Mouse (Mus musculus) left cerebral cortex, adult 2 months (tissue): ENCODE measurements around the gene Gm47791. TPM values are rescaled to one million over a fixed set of nuclear protein-coding genes. Genes with fewer than 3 reads are reported as not detected.

Experiments
- DNase-seq, 2 experiments: peaks; one replicate each; pipeline ENCODE4 v3.0.0; 2021 to 2022; ENCODE audit warnings: low spot score in 2 of 2, mixed read lengths in 1 of 2; ENCODE audit errors: extremely low spot score in 1 of 2
- H3K27ac ChIP-seq: fragments of 200-600 bp; 2 replicates; pipeline ENCODE4 v1.8.1; 2022
- H3K4me3 ChIP-seq: fragments of 200-600 bp; 2 replicates; pipeline ENCODE4 v1.8.1; 2022
- CTCF ChIP-seq: fragments of 200-600 bp; IDR thresholded peaks from 2 replicates; pipeline ENCODE4 v1.8.1; 2022; ENCODE audit warnings: antibody characterized with exemption, mild to moderate bottlenecking, moderate library complexity
- intact Hi-C: fragments of 180-260 bp; cut with DNase I; formaldehyde crosslinking; loops from one replicate; pipeline ENCODE4 v1.15.1; 2025
- total RNA-seq, 2 experiments: library from RNA; stranded (reverse); gene quantifications; 2 replicates each; pipeline ENCODE4 v1.2.3; 2021

Gene Gm47791
- total RNA-seq, 2 experiments from 2014 or later: not detected

DNA sequence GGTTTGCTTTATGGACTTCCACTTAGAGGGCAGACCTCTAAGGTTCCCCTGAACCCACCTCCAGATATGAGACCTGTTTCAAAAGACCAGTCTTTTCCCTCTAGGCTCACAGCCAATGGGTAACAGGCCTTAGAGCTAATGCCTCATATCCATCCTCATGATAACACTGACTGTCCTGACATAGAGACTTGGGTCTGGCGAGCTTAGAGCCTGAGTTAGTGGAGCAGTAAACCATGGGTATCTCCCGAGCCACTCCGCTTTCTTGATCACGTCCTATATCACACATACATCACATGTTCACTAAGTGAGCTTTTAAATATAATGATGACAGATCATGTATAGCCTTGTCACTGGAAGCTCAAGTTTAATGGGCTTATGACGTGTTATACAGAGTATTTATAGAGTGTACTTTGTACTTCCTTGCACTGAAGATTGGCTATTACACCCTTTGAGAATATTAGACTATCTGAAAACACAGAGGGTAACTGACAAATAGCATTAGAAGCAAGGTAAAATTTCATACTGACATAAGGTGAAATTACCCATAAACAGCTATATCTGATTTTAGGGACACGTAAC, 8.4 kb upstream of the Gm47791 start:
- no peak overlapping the region for H3K27ac ChIP-seq
- intact Hi-C loops: no loop called here
- no peak for TF ChIP-seq CTCF
- no peak overlapping the region for H3K4me3 ChIP-seq
- no peak for DNase-seq

DNA sequence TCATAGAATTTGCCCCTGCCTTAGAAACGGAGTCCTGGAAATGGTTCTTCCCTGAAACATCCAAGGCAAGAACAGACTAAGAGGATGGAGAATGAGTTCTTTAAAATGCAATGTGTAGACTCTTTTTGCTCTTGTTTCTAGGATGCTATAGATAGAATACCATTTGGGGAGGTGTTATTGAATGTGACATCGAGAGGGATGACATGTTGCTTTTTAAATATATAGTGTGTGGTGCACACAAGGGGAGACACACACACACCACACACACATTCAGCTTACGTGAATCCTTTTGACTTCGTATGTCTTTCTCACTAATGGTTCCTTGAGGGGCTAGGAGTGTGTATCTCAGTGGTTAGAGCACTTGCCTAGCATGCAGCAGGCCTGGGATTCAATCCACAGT, 4.2 kb upstream of the Gm47791 start:
- DNase-seq: no peak
- intact Hi-C loops: no loop called here
- H3K27ac ChIP-seq: no peak overlapping the region
- TF ChIP-seq CTCF: no peak
- no peak overlapping the region for H3K4me3 ChIP-seq

DNA sequence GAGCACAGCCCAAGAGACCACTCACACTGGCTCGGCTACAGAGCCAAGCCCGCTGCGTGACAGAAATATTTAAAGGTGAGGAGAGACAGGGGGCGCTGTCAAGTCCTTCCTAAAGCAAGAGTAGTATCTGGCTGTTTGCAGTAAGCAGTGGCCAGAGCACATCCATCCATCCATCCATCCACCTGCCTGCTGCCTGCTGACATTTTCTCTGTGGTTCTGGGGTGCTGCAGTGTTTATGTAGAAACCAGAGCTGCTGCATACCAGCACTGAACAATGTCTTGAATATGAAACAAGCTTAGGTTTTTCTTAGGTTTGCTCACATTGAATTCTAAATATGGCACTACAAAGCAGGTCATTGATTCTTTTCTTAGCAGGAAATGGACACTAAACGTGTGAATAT, 2.2 kb upstream of the Gm47791 start:
- peak; percentile 17 for TF ChIP-seq CTCF
- no peak for DNase-seq
- intact Hi-C loops: no loop called here
- Histone ChIP-seq H3K4me3 (no peak overlapping the region), H3K27ac (no peak overlapping the region)

DNA sequence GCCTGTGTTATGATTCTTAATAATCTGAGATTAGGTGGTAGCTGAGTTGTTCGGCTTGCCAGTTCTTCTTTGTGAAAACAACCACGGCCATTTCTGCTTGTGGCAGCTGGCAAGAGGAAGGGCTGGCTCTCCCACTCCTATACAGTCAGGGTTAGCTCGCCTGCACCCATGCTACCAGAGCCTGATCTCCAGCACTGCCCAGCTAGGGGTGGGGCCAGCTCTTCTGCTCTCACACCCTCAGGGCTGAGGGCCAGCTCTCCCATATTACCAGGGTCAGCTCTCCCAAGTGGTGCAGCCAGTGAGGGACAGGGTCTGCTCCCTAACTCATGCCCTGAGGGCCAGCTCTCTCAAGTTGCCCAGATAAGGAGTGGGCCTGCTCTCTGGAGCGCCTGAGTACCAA, 1.4 kb upstream of the Gm47791 start:
- no peak for DNase-seq
- intact Hi-C loops: no loop called here
- Histone ChIP-seq H3K27ac (no peak overlapping the region), H3K4me3 (no peak overlapping the region)
- TF ChIP-seq CTCF: no peak

DNA sequence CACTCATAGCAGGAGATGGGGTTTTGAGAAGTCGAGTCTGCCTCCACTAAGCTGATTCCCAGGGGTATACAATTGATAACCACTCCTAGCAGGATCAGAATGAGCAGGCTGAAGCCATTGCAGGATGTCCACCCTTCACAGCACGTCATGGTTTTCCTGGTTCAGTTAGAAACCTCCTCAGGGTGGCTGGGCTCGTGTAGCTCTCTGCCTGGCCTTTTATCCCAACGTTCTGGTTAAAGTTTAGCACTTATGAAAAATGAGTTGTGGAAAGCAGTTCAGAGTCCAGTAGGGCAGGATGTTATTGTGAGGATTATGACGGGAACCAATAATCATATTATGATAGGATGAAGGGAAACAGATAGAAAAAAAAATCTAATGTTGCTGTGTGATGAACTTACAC, 2.8 kb downstream of the Gm47791 start, which contains the start of gene Tm4sf20:
Gene Tm4sf20 (minus strand): TSS at position 193 of the 400 bp plus-strand sequence.
- Histone ChIP-seq H3K4me3 (no peak within 1 kb of the TSS), H3K27ac (no peak within 1 kb of the TSS)
- no peak for TF ChIP-seq CTCF
- no peak for DNase-seq
- intact Hi-C loops: no loop called here

DNA sequence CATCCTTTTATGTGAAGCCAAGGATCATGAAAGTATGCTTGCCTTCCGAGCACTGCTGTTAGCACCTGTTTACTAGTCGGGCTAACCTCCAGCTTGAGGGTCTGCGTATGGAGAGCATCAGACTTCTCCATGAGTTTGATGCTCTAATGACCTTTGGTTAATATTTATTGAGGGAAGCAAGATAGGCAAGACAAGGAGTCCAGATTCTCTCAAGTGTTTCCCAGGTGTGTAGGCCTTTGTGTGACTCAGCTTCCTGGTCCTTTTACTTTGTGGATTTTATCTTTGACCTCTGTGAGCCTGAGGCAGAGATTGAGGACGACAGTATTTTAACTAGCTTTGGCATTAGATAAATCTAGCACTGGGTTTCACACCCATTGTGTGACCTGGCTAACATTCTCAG, 4.4 kb downstream of the Gm47791 start:
- DNase-seq: no peak
- H3K4me3 ChIP-seq: no peak overlapping the region
- no peak overlapping the region for H3K27ac ChIP-seq
- intact Hi-C loops: no loop called here
- TF ChIP-seq CTCF: no peak

DNA sequence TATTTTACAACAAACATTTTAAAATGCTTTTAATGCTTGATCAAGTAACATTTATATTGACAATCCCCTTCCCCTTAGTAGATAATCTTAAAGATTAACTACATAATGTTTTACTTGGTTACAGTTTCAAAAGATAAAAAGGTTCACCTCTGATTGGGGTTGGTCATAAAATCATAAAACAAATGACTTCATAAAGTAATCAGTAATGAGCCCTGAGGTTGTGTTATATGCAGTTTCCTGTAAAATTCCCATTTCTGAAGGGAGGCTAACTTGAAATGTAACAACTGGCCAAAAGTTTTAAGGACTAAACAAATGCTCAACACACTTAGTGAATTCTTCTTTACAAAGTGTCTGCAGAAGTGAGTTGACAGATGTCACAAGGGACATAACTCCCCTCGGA, 4.8 kb downstream of the Gm47791 start:
- DNase-seq: no peak
- intact Hi-C loops: no loop called here
- no peak for TF ChIP-seq CTCF

DNA sequence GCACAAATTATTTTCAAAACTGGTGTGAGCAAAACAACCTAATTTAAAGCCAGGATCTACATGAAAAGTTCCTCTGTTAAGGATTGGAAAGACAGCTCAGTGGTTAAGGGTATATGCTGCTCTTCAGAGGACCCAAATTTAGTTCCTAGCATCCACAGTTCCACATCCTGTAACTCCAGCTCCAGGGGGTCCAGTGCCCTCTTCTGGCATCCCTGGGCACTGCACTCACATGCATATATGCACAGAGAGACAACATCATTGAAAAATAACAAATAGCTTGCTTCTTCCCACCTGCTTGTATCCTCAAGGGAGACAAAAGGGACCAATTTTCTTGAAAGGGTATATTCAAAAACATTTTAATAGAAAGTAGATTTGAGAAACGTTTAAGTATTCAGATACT, 8.8 kb downstream of the Gm47791 start:
- TF ChIP-seq CTCF: no peak; the same call in none of the 2 replicates
- Histone ChIP-seq H3K4me3 (no peak overlapping the region), H3K27ac (no peak overlapping the region)
- intact Hi-C loops: no loop called here
- DNase-seq: no peak

More for the DNA sequence above, 4.8 kb downstream of the Gm47791 start:
- H3K4me3 ChIP-seq: no peak overlapping the region
- H3K27ac ChIP-seq: no peak overlapping the region

DNA sequence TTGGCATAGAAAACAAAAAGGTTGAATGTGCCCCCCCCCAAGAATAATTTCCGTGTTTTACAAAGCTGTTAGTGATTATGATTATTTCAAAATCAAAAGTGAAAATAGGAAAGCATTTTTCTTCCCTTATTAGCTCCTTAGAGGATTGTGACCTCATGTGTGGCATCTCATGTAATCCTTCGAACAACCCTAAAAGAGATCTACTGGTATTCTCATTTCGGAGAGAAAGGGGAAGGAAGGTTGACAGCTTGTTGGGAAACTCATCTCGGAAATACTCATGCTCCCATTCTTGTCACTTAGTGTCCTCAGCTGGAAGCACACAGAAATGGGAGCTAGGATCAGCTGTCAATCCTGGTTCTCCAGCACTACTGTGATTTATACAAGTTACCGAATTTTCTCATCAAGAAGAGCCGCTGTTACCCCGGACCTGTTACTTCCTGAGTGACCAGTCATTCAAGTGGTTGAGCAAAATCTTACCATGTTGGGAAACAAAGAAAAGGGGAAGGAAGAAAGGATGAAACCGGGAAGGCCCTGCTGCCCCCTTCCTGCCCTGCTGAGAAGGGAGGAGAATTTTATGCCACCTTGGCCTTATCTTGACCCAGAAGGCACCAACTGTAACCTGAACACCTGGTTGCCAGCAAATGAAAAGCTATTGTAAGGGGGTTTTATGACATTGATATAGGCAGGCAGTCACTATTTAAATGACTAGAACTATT, 9.4 kb downstream of the Gm47791 start:
- no peak for DNase-seq
- H3K4me3 ChIP-seq: no peak overlapping the region
- TF ChIP-seq CTCF: no peak
- no peak overlapping the region for H3K27ac ChIP-seq
- intact Hi-C loops: no loop called here

DNA sequence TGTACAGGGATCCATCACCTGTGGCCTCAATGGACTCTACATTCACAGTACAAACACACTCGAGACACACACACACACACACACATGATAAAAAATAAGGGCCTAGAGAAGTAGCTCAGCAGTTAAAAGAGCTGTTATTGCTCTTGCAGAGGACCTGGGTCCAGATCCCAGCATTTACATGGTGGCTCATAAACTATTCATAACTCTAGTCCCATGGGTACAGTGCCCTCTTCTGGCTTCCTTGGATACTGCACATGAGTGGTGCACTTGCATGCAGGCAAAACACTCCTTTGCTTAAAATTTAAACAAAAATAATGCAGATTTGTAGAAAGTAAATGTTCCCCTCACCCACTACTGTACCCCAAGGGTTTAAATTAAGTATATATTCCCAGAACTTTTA, 11.5 kb downstream of the Gm47791 start:
- TF ChIP-seq CTCF: peak; percentile 38
- intact Hi-C loops: no loop called here
- H3K27ac ChIP-seq: no peak overlapping the region
- DNase-seq: no peak
- no peak overlapping the region for H3K4me3 ChIP-seq

DNA sequence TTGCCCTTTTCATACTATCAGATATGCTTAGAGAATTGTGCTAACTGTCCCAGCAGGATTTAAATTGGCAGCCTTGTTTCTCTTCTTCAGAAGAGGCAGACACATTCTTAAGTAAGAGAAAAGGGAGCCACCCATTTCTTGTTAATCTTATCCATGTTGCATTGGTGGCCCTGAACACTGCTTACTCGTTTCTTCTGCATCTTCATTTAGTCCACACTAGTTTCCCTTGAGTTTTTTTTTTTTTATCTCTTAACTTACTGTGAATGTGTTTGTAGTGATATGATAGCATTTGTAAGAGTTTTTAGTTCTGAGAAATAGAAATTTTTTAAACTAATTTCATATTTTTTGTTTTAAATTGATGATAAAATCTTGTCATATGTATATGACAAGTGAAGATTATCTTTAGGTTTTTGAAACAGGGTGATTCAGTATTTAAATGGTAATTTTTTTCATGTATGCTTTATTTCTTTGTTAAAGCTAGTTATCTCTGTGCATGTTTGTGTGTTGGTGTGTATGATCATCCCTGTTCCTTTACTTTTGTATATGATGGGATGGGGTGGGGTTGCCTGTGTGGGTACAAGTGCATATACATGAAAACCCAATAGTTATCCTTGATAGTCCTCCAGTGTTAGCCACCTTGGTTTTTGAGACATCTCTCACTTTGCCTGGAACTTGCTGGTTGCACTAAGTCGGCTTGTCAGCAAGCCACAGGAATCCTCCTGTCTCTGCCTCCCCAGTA, 23.2 kb downstream of the Gm47791 start:
- H3K4me3 ChIP-seq: no peak overlapping the region
- no peak overlapping the region for H3K27ac ChIP-seq
- no peak for DNase-seq
- intact Hi-C loops: no loop called here
- no peak for TF ChIP-seq CTCF

DNA sequence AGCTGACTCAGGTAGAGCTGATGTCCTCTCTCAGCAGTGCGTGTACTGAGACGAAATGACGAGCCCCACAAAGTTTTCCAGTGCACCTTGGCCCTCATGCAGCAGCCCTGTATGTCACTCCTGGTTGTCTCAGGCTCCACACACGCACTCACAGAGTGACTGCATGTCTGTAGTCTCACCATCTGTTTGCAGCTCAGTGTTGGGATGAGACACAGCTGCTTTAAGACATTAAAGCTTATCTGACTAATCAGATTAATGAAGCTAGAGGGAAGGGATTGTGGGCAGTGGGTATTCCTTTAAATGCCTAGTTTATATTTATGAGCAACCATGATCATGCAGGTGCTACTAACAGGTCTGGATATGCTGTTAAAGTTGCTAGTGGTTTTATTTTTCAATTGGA, 24.6 kb downstream of the Gm47791 start:
- DNase-seq: no peak
- intact Hi-C loops: no loop called here
- no peak for TF ChIP-seq CTCF
- Histone ChIP-seq H3K4me3 (no peak overlapping the region), H3K27ac (no peak overlapping the region)
